Mouse (Mus musculus): ENCODE results near the gene Rbbp4.

GRCm38 (mm10) chr4:129266191-129266590, 69.0 kb downstream of the Rbbp4 start:
- no peak for TF ChIP-seq GATA1 (IDR thresholded peaks at IDR 0.05; ENCODE audit: borderline replicate concordance, low read length)
- TF ChIP-seq FLI1 (IDR thresholded peaks at IDR 0.05; ENCODE audit: low read length): no peak

Measured in megakaryocyte, embryonic 14.5 days (primary cell).